Mouse (Mus musculus) spleen, adult 2 months (tissue): ENCODE data around the gene Dlgap4.

Experiments used
- CTCF ChIP-seq: fragments of 200-500 bp; IDR thresholded peaks from 2 replicates; pipeline ENCODE4 v1.5.1; 2011; ENCODE audit warnings: mild to moderate bottlenecking, inconsistent platforms; ENCODE audit not compliant: insufficient read depth, insufficient read length, insufficient replicate concordance; ENCODE audit errors: extremely low read depth
- POLR2A ChIP-seq: fragments of 200-500 bp; IDR thresholded peaks from 2 replicates; pipeline ENCODE4 v1.6.1; 2011; ENCODE audit warnings: low read depth, low read length, inconsistent platforms

DNA sequence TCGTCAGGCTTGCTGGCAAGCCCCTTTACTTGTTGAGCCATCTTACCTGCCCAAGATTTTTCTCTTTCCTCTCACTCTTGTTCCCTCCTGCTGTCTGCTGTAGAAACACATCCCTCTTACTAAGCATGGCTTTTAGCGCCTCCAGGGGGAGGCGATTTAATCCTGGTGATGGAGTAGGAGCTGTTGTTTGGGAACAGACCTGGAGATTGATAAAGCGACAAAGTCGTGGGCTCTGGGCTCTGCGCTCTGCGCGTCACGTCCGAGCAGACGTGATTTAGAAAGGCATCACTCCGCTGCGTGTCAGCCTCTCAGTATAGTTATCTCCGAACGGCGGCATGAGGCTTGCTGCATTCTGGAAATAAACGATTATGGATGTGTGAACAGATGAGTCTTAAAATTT is 14.4 kb downstream of the Dlgap4 start:
- no peak for TF ChIP-seq CTCF
- TF ChIP-seq POLR2A: no peak
